Mouse (Mus musculus) midbrain, embryonic 14.5 days (tissue): ENCODE results near the gene Duox2. TPM values are rescaled to one million over a fixed set of nuclear protein-coding genes. Genes with fewer than 3 reads are reported as not detected.

Experiments
- ATAC-seq: fragments of 200-750 bp; cut with Nextera tagmentation; 2 replicates; pipeline ENCODE4 v1.8.0; 2017; ENCODE audit warnings: moderate number of reproducible peaks, moderate library complexity; ENCODE audit not compliant: low FRiP score, low TSS enrichment
- DNase-seq: peaks from one replicate; pipeline ENCODE4 v3.0.0-alpha.2; 2015
- H3K27ac ChIP-seq: fragments of 300-500 bp; sonication (generic); replicated peaks from 2 replicates; pipeline ENCODE4 v1.5.1; 2014; ENCODE audit warnings: mild to moderate bottlenecking, low read depth, low read length, moderate library complexity
- H3K27me3 ChIP-seq: fragments of 300-500 bp; sonication (generic); 2 replicates; pipeline ENCODE4 v1.6.1; 2014; ENCODE audit warnings: low read length, control low read depth, mixed read lengths; ENCODE audit not compliant: control insufficient read depth, insufficient read depth
- H3K36me3 ChIP-seq: fragments of 300-500 bp; sonication (generic); 2 replicates; pipeline ENCODE4 v1.6.1; 2014; ENCODE audit warnings: low read length, control low read depth; ENCODE audit not compliant: control insufficient read depth, insufficient read depth
- H3K4me1 ChIP-seq: fragments of 300-500 bp; sonication (generic); 2 replicates; pipeline ENCODE4 v1.6.1; 2014; ENCODE audit warnings: mild to moderate bottlenecking, antibody characterized with exemption, low read length, control low read depth; ENCODE audit not compliant: control insufficient read depth, insufficient read depth
- H3K4me2 ChIP-seq: fragments of 300-500 bp; sonication (generic); 2 replicates; pipeline ENCODE4 v1.6.1; 2014; ENCODE audit warnings: mild to moderate bottlenecking, low read length, moderate library complexity
- H3K4me3 ChIP-seq: fragments of 300-500 bp; sonication (generic); replicated peaks from 2 replicates; pipeline ENCODE4 v1.5.1; 2014; ENCODE audit warnings: low read depth, low read length
- H3K9ac ChIP-seq: fragments of 300-500 bp; sonication (generic); replicated peaks from 2 replicates; pipeline ENCODE4 v1.6.1; 2014; ENCODE audit warnings: mild to moderate bottlenecking, low read length, moderate library complexity
- H3K9me3 ChIP-seq: fragments of 300-500 bp; sonication (generic); 2 replicates; pipeline ENCODE4 v1.6.1; 2016; ENCODE audit warnings: low read length, control low read depth, mixed read lengths; ENCODE audit not compliant: control insufficient read depth
- WGBS: fragments of 180-500 bp; shearing (Covaris S2); extraction: QIAGEN DNeasy Blood & Tissue Kit; methylation state at CpG from one replicate; pipeline ENCODE4 v1.1.7; 2014; 5-methylcytosine and 5-hydroxymethylcytosine counted together
- polyA plus RNA-seq: library from polyadenylated mRNA; unstranded; fragments of >200 nt; fragmentation: Nextera tagmentation; extraction: Ambion mirVana; gene quantifications from 2 replicates; pipeline ENCODE4 v1.2.1, GENCODE M21; 2014

The Duox2 gene
- polyA plus RNA-seq, 1 experiment from 2014 or later = 0.04 TPM

DNA sequence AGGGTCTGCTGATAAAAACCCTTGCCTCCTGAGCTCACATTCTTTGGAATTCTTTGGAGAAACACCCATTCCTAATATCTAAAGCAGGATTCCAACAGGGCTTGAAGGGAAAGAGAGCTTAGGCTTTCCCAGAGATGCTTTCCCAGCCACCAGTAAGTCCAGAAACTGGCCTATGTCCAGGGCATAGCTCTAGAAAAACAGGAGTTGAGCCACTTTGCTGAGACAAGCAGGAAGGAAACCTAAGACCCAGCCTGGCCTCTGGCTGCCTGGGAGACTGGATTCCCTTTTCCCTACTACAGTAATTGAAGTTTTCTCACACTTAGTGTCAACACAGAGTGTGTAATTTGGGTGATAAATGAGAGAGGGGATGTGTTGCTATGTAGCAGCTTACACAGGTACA lies 61.9 kb downstream of the Duox2 start:
- Histone ChIP-seq H3K9ac (no peak overlapping the region), H3K4me3 (no peak overlapping the region), H3K27me3 (no peaks in the 10 kb centered on the region), H3K36me3 (no peaks in the 10 kb centered on the region), H3K27ac (no peak overlapping the region), H3K4me1 (no peaks in the 10 kb centered on the region), H3K4me2 (no peak overlapping the region), H3K9me3 (no peaks in the 10 kb centered on the region)
- ATAC-seq = no peak
- no peak for DNase-seq

DNA sequence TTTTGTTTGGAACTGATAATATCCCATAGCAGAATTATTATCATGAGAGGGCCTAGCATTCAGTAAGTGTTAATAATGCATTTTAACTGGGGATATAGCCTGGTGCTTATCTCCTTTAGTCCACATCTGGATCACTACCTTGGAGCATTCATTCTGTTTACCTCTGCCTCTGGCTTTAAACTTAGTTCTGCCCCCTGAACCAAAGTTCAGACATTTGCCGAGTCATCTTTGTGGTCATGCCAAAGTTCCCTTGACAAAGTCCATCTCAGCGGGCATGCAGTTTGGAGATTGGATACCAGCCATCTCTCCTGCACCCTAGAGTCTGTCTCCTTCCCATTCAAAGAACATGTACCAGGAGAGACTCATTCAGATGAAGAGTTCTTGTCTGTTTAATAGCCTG lies 62.8 kb downstream of the Duox2 start:
- Histone ChIP-seq H3K27me3 (no peaks in the 10 kb centered on the region), H3K4me2 (peak overlapping the region; percentile 69), H3K4me1 (no peaks in the 10 kb centered on the region), H3K27ac (no peak overlapping the region), H3K9me3 (no peaks in the 10 kb centered on the region), H3K36me3 (no peaks in the 10 kb centered on the region), H3K9ac (no peak overlapping the region), H3K4me3 (peak overlapping the region; percentile 48)
- ATAC-seq = no peak
- DNase-seq = no peak
- 90% methylated on average over 2 of the region's 2 CpGs for WGBS

DNA sequence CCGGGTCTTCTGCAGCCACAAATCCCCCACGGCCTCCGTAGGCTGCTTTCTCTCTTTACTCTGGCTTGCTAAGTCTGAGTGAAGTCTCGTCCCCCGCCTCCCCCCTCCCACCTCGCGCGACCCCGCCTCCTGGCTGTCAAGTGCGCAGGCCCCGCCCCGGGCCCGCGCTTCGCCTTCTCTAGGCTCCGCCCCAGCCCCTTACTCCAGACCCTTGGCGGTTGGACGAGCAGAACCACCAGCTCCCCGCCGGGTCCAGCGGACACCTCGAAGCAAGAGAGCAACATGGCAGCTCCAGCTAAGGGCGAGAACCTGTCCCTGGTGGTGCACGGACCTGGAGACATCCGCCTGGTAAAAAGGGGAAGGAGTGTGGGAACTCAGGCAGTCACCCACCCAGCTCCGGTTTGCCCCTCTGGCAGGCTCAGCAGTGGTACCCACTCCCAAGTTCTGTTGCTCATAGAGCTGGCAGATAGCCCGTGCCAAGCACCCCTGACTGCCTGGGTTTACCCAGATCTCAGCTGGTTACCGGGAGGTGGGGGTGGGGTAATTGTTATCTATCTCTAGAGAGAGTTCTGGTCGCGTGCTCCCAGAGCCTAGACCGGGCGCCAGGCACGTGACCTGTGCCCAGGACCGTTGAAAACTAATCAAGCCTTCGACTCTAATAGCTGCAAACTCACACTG lies 63.5 kb downstream of the Duox2 start, which contains the start of gene Sord:
TSS of gene Sord (plus strand) at position 139 of the 678 bp plus-strand sequence.
- H3K36me3 ChIP-seq = no peaks in the 10 kb centered on the region
- no peaks in the 10 kb centered on the region for H3K4me1 ChIP-seq
- peak within 1 kb of the TSS; percentile 48 for H3K4me3 ChIP-seq
- H3K27me3 ChIP-seq = no peaks in the 10 kb centered on the region
- peak within 1 kb of the TSS; percentile 46 for H3K9ac ChIP-seq
- ATAC-seq (peak; percentile 95), DNase-seq (peak; percentile 95)
- H3K27ac ChIP-seq = peak within 1 kb of the TSS; percentile 67
- H3K4me2 ChIP-seq = peak within 1 kb of the TSS; percentile 69
- H3K9me3 ChIP-seq = no peaks in the 10 kb centered on the region
- under 1% methylated on average over 35 of the region's 35 CpGs for WGBS

DNA sequence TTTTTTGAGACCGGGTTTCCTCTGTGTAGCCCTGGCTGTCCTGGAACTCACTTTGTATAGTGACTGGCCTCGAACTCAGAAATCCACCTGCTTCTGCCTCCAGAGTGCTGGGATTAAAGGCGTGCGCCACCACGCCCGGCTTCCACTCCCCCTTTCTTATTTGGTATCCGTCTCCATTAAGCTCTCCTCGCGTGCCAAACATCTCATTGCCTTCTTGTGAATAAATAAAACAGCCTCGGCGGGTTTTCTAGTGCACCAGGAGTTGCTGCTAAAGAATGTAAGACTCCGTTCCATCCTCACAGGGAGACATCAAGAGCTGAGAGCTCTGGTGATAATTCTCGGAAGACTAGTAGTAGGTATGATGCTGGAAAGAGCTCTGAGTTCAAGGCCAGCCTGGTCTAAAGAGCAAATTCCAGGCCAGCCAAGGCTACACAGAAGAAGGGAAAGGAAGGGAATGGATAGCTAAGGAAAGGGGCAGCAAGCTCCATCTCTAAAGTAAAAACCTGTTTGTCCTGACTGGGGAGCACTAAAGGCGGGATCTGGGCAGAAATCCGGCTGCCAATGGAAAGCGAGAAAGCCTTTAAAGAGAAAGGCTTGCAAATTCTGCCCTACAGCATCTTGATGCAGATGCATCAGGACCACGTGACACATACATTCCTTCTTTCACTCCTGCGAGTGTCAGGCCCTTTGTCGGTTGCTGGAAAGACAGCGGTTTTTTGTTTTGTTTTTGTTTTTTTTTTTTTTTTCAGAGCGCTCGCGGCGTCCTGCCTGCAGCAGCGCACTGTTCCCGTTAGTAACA lies 64.3 kb downstream of the Duox2 start:
- peak overlapping the region; percentile 69 for H3K4me2 ChIP-seq
- H3K36me3 ChIP-seq = no peaks in the 10 kb centered on the region
- H3K27ac ChIP-seq = peak overlapping the region; percentile 67
- H3K4me1 ChIP-seq = no peaks in the 10 kb centered on the region
- WGBS = 6% methylated on average over 26 of the region's 26 CpGs
- peak; percentile 76 for DNase-seq
- peak overlapping the region; percentile 46 for H3K9ac ChIP-seq
- H3K4me3 ChIP-seq = peak overlapping the region; percentile 48
- H3K9me3 ChIP-seq = no peaks in the 10 kb centered on the region
- peak; percentile 43 for ATAC-seq
- no peaks in the 10 kb centered on the region for H3K27me3 ChIP-seq

DNA sequence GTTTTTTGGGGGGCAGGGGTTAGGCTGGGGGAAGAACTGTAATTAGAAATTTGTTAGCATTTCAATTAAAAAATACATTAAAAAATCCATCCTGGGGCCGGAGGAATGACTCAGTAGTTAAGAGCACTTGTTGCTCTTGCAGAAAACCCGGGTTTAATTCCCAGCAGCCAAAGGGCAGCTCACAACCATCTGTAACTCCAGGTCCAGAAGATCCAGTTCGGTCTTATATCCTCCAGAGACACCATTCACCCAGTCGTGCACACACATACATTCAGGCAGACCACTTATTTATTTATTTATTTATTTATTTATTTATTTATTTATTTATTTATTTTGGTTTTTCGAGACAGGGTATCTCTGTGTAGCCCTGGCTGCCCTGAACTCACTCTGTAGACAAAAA lies 64.9 kb downstream of the Duox2 start:
- H3K27ac ChIP-seq = no peak overlapping the region
- H3K4me1 ChIP-seq = no peaks in the 10 kb centered on the region
- H3K9me3 ChIP-seq = no peaks in the 10 kb centered on the region
- H3K4me2 ChIP-seq = no peak overlapping the region; the same call in 1 of the 2 replicates
- 64% methylated on average over 5 of the region's 5 CpGs for WGBS
- no peak for ATAC-seq
- H3K36me3 ChIP-seq = no peaks in the 10 kb centered on the region
- H3K27me3 ChIP-seq = no peaks in the 10 kb centered on the region
- DNase-seq = peak; percentile 9
- no peak overlapping the region for H3K4me3 ChIP-seq
- H3K9ac ChIP-seq = no peak overlapping the region

DNA sequence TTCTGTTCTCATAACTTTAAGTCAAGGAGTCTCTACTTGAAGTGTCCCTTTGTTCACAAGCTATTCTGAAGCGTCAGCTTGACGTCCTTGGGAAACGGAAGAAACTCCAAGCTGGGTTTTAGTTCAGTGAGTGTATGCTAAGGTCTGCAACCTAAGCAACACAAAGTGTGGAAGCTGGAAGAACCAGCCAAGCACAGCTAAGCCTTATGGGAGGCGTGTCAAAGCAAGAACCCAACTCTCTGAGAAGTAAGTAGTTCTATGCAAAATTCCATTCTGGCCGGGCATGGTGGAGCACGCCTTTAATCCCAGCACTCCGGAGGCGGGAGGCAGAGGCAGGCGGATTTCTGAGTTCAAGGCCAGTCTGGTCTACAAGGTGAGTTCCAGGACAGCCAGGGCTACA lies 66.6 kb downstream of the Duox2 start:
- ATAC-seq (no peak), DNase-seq (no peak)
- Histone ChIP-seq H3K4me1 (no peaks in the 10 kb centered on the region), H3K9me3 (no peaks in the 10 kb centered on the region), H3K4me3 (no peak overlapping the region), H3K4me2 (no peak overlapping the region), H3K27me3 (no peaks in the 10 kb centered on the region), H3K9ac (no peak overlapping the region), H3K27ac (no peak overlapping the region), H3K36me3 (no peaks in the 10 kb centered on the region)
- WGBS = 67% methylated on average over 9 of the region's 9 CpGs

DNA sequence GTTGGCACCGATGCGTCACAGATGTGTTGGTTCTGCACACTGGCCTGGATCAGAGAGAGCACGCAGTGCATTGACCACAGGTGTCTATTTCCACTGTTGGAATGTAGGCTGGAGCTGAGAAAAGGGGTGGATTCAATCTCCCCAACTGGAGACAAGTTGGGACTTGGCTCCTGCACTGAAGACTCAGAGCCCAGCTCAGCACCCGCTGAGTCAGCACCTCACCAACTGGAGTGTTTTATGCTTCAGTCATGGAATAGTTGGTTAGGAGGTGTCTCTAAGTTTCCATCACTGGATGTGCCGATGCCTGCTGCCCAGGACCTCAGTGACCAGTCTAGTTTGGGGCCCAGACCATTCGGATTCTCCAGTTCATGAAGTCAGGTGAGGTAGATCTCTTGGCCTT lies 67.9 kb downstream of the Duox2 start:
- no peak overlapping the region for H3K9ac ChIP-seq
- 90% methylated on average over 6 of the region's 6 CpGs for WGBS
- no peak for DNase-seq
- no peak overlapping the region for H3K4me3 ChIP-seq
- no peak for ATAC-seq
- H3K27me3 ChIP-seq = no peaks in the 10 kb centered on the region
- no peaks in the 10 kb centered on the region for H3K36me3 ChIP-seq
- H3K4me1 ChIP-seq = no peaks in the 10 kb centered on the region
- H3K27ac ChIP-seq = no peak overlapping the region
- no peak overlapping the region for H3K4me2 ChIP-seq
- no peaks in the 10 kb centered on the region for H3K9me3 ChIP-seq
